Mouse (Mus musculus) G1E (cell line): ENCODE data around the gene Olfr470. TPM values are rescaled to one million over a fixed set of nuclear protein-coding genes. Genes with fewer than 3 reads are reported as not detected.

Source experiments
- ATAC-seq: 2 replicates; pipeline ENCODE4 v1.8.0; 2016; ENCODE audit warnings: mild to moderate bottlenecking; ENCODE audit not compliant: insufficient number of reproducible peaks, poor library complexity, low FRiP score, severe bottlenecking; ENCODE audit errors: extremely low read depth
- DNase-seq: peaks from one replicate; pipeline ENCODE4 v3.0.0; 2012; ENCODE audit warnings: low spot score
- H3K27me3 ChIP-seq: 2 replicates; pipeline ENCODE4 v1.6.1; 2012; ENCODE audit warnings: mild to moderate bottlenecking, low read length, inconsistent platforms; ENCODE audit not compliant: insufficient read depth
- H3K36me3 ChIP-seq: replicated peaks from 2 replicates; pipeline ENCODE3; 2012; ENCODE audit warnings: mild to moderate bottlenecking, inconsistent platforms
- H3K4me1 ChIP-seq: 2 replicates; pipeline ENCODE4 v1.6.1; 2012; ENCODE audit warnings: low read depth, low read length, inconsistent platforms, mixed read lengths; ENCODE audit not compliant: insufficient read depth
- H3K4me3 ChIP-seq: 2 replicates; pipeline ENCODE4 v1.5.1; 2012; ENCODE audit warnings: low read depth, mild to moderate bottlenecking, inconsistent platforms, low read length, moderate library complexity, mixed read lengths
- H3K9me3 ChIP-seq: replicated peaks from 2 replicates; pipeline ENCODE4 v1.6.1; 2012; ENCODE audit warnings: inconsistent platforms
- CTCF ChIP-seq: IDR thresholded peaks from 2 replicates; pipeline ENCODE4 v1.5.1; 2012; ENCODE audit warnings: low read depth, low read length, inconsistent platforms, mixed read lengths
- GATA1 ChIP-seq: IDR thresholded peaks from 2 replicates; pipeline ENCODE4 v1.6.1; 2012; ENCODE audit warnings: borderline replicate concordance, low read length, inconsistent platforms, mixed read lengths
- GATA2 ChIP-seq: IDR thresholded peaks from 2 replicates; pipeline ENCODE4 v1.6.1; 2012; ENCODE audit warnings: low read depth, low read length, inconsistent platforms, borderline replicate concordance
- POLR2AphosphoS5 ChIP-seq: IDR thresholded peaks from 2 replicates; pipeline ENCODE4 v1.6.1; 2012; ENCODE audit warnings: low read depth, low read length, inconsistent platforms; ENCODE audit not compliant: insufficient replicate concordance
- TAL1 ChIP-seq: conservative IDR thresholded peaks from 2 replicates; pipeline ENCODE4 v1.6.1; 2012; ENCODE audit warnings: low read depth, low read length, inconsistent platforms, mixed read lengths
- polyA plus RNA-seq: library from polyadenylated mRNA; stranded (reverse); fragments of >175 nt; gene quantifications from 2 replicates; pipeline ENCODE4 v1.2.3, GENCODE M21; 2012
- total RNA-seq, 2 experiments: library from RNA; stranded (forward) in 1 of 2; stranded (reverse) in 1 of 2; fragments of 200-1000 nt in 1 of 2; fragments of >200 nt in 1 of 2; fragmentation: Nextera tagmentation in 1 of 2; gene quantifications; 2 replicates each; pipeline ENCODE4 v1.2.3; 2014 to 2017

The Olfr470 gene
- total and polyA plus RNA-seq, 3 experiments = 0.27 TPM; not detected in 2

- DNase-seq (no peak), ATAC-seq (no peak)
- H3K4me3 ChIP-seq = no peak within 1 kb of the TSS
- no peaks in the 10 kb centered on the region for H3K36me3 ChIP-seq
- no peaks in the 10 kb centered on the region for H3K4me1 ChIP-seq
- H3K9me3 ChIP-seq = peaks cover 6% of the 10 kb centered on the region
- TF ChIP-seq POLR2AphosphoS5 (no peak), GATA1 (no peak), GATA2 (no peak), TAL1 (no peak), CTCF (no peak)
- H3K27me3 ChIP-seq = no peaks in the 10 kb centered on the region
Measured at GRCm38 (mm10) chr7:107801108-107801507, 46.2 kb downstream of the Olfr470 start, which contains the start of gene Ovch2. TSS of gene Ovch2 (minus strand) at chr7:107801208.

GRCm38 (mm10) chr7:107796500-107796899 lies 50.8 kb downstream of the Olfr470 start:
- DNase-seq (no peak), ATAC-seq (no peak)
- peaks cover 3% of the 10 kb centered on the region; the same call in 1 of the 2 replicates for H3K9me3 ChIP-seq
- H3K36me3 ChIP-seq = no peaks in the 10 kb centered on the region
- H3K4me3 ChIP-seq = no peak overlapping the region
- no peaks in the 10 kb centered on the region for H3K4me1 ChIP-seq
- no peaks in the 10 kb centered on the region for H3K27me3 ChIP-seq
- TF ChIP-seq CTCF (no peak), TAL1 (no peak), GATA1 (no peak), GATA2 (no peak), POLR2AphosphoS5 (no peak)

Other genes with a start within 250 kb of the Olfr470 start
- not detected in 2 replicates for gene 5330417H12Rik, start 222.3 kb downstream of the Olfr470 start, total RNA-seq (2014; fragmentation: Nextera tagmentation)
- gene 5330417H12Rik, start 222.3 kb downstream of the Olfr470 start, total RNA-seq (2017) = not detected in 2 replicates
- not detected in 2 replicates for gene 5330417H12Rik, start 222.3 kb downstream of the Olfr470 start, polyA plus RNA-seq
- not detected in 2 replicates for gene Cyb5r2, start 89.5 kb downstream of the Olfr470 start, total RNA-seq (2014; fragmentation: Nextera tagmentation)
- gene Cyb5r2, start 89.5 kb downstream of the Olfr470 start, total RNA-seq (2017) = not detected in 2 replicates
- not detected in 2 replicates for gene Cyb5r2, start 89.5 kb downstream of the Olfr470 start, polyA plus RNA-seq
- not detected in 2 replicates for gene Ovch2, start 46.3 kb downstream of the Olfr470 start, total RNA-seq (2014; fragmentation: Nextera tagmentation)
- not detected in 2 replicates for gene Ovch2, start 46.3 kb downstream of the Olfr470 start, total RNA-seq (2017)
- not detected in 2 replicates for gene Ovch2, start 46.3 kb downstream of the Olfr470 start, polyA plus RNA-seq
- not detected in 2 replicates for gene Olfr467, start 35.2 kb downstream of the Olfr470 start, total RNA-seq (2014; fragmentation: Nextera tagmentation)
- 0.12 TPM in 1 of 2 replicates, not detected in the other for gene Olfr467, start 35.2 kb downstream of the Olfr470 start, total RNA-seq (2017)
- not detected in 2 replicates for gene Olfr467, start 35.2 kb downstream of the Olfr470 start, polyA plus RNA-seq
- gene Olfr469, start 21.9 kb downstream of the Olfr470 start, total RNA-seq (2014; fragmentation: Nextera tagmentation) = not detected in 2 replicates
- gene Olfr469, start 21.9 kb downstream of the Olfr470 start, total RNA-seq (2017) = 0.12 and 0.27 TPM in 2 replicates
- not detected in 2 replicates for gene Olfr469, start 21.9 kb downstream of the Olfr470 start, polyA plus RNA-seq
- 0.19 TPM in 1 of 2 replicates, not detected in the other for gene Olfr472, start 50.4 kb upstream of the Olfr470 start, total RNA-seq (2014; fragmentation: Nextera tagmentation)
- 0.16 and 0.17 TPM in 2 replicates for gene Olfr472, start 50.4 kb upstream of the Olfr470 start, total RNA-seq (2017)
- gene Olfr472, start 50.4 kb upstream of the Olfr470 start, polyA plus RNA-seq = not detected in 2 replicates
- gene Olfr473, start 83.0 kb upstream of the Olfr470 start, total RNA-seq (2014; fragmentation: Nextera tagmentation) = not detected in 2 replicates
- gene Olfr473, start 83.0 kb upstream of the Olfr470 start, total RNA-seq (2017) = 0.27 TPM in 1 of 2 replicates, not detected in the other
- gene Olfr473, start 83.0 kb upstream of the Olfr470 start, polyA plus RNA-seq = not detected in 2 replicates
- not detected in 2 replicates for gene Olfr474, start 107.2 kb upstream of the Olfr470 start, total RNA-seq (2014; fragmentation: Nextera tagmentation)
- 0.27 TPM in 1 of 2 replicates, not detected in the other for gene Olfr474, start 107.2 kb upstream of the Olfr470 start, total RNA-seq (2017)
- gene Olfr474, start 107.2 kb upstream of the Olfr470 start, polyA plus RNA-seq = not detected in 2 replicates
- not detected in 2 replicates for gene Olfr476, start 117.3 kb upstream of the Olfr470 start, total RNA-seq (2014; fragmentation: Nextera tagmentation)
- gene Olfr476, start 117.3 kb upstream of the Olfr470 start, total RNA-seq (2017) = 0.05 TPM in 1 of 2 replicates, not detected in the other
- not detected in 2 replicates for gene Olfr476, start 117.3 kb upstream of the Olfr470 start, polyA plus RNA-seq
- gene Olfr477, start 139.2 kb upstream of the Olfr470 start, total RNA-seq (2014; fragmentation: Nextera tagmentation) = 0.45 TPM in 1 of 2 replicates, not detected in the other
- gene Olfr477, start 139.2 kb upstream of the Olfr470 start, total RNA-seq (2017) = 0.11 TPM in 1 of 2 replicates, not detected in the other
- gene Olfr477, start 139.2 kb upstream of the Olfr470 start, polyA plus RNA-seq = not detected in 2 replicates
- gene Olfr478, start 186.5 kb upstream of the Olfr470 start, total RNA-seq (2014; fragmentation: Nextera tagmentation) = not detected in 2 replicates
- 0.12 TPM in 1 of 2 replicates, not detected in the other for gene Olfr478, start 186.5 kb upstream of the Olfr470 start, total RNA-seq (2017)
- gene Olfr478, start 186.5 kb upstream of the Olfr470 start, polyA plus RNA-seq = not detected in 2 replicates
- not detected in 2 replicates for gene Olfr479, start 203.2 kb upstream of the Olfr470 start, total RNA-seq (2014; fragmentation: Nextera tagmentation)
- gene Olfr479, start 203.2 kb upstream of the Olfr470 start, total RNA-seq (2017) = 0.17 and 0.55 TPM in 2 replicates
- gene Olfr479, start 203.2 kb upstream of the Olfr470 start, polyA plus RNA-seq = not detected in 2 replicates
- not detected in 2 replicates for gene Olfr480, start 219.9 kb upstream of the Olfr470 start, total RNA-seq (2014; fragmentation: Nextera tagmentation)
- gene Olfr480, start 219.9 kb upstream of the Olfr470 start, total RNA-seq (2017) = not detected in 2 replicates
- not detected in 2 replicates for gene Olfr480, start 219.9 kb upstream of the Olfr470 start, polyA plus RNA-seq
- gene Olfr481, start 232.4 kb upstream of the Olfr470 start, total RNA-seq (2014; fragmentation: Nextera tagmentation) = not detected in 2 replicates
- gene Olfr481, start 232.4 kb upstream of the Olfr470 start, total RNA-seq (2017) = 0.23 and 0.76 TPM in 2 replicates
- gene Olfr481, start 232.4 kb upstream of the Olfr470 start, polyA plus RNA-seq = not detected in 2 replicates